Mouse (Mus musculus): Measurements from ENCODE around the gene Aoc3. TPM values are rescaled to one million over a fixed set of nuclear protein-coding genes. Genes with fewer than 3 reads are reported as not detected.
"Not testable (repeated sequence)": the region's sequence is repeated elsewhere in the genome, so short reads cannot be mapped to it uniquely, and the experiment has no call there.

Aoc3 gene
- total RNA-seq (2022): 10 to 100 TPM in 1 of 4 experiments, 1 to 10 TPM in 3; 2.0 to 11.5 (median 5.1) TPM

- peak in 1 of 2 experiments; percentile 21 for DNase-seq (ENCODE audit: low spot score in 2 of 2)
Measured at GRCm38 (mm10) chr11:101330371-101330924, at the start of gene Aoc3. Gene Aoc3 (plus strand): TSS chr11:101330605.

GRCm38 (mm10) chr11:101280837-101281236, 49.6 kb upstream of the Aoc3 start:
- DNase-seq (ENCODE audit: low spot score in 2 of 2): no peak

DNA sequence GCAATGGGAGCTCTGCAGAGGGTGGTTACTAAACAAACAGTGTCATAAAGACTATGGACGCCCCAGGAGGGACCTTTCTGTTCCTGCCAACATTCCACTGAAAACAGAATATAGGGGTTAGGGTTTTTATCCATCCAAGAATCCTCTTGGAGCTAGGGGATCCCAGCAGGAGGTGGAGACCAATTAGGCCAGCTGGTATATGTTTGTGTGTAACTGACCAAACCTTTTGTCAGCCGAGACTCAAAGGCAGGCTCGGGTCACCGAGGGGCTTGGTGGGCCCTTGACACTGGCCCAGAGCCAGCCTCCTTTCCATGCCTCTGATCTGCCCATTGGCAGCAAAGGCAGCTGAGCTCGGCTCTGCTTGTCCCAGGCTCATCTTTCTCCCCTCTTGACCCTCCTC, 47.5 kb upstream of the Aoc3 start:
- DNase-seq (ENCODE audit: low spot score in 2 of 2): no peak

GRCm38 (mm10) chr11:101283805-101284204, 46.6 kb upstream of the Aoc3 start:
- DNase-seq (ENCODE audit: low spot score in 2 of 2): no peak

GRCm38 (mm10) chr11:101287306-101287705, 43.1 kb upstream of the Aoc3 start:
- no peak for DNase-seq (ENCODE audit: low spot score in 2 of 2)

- no peak for DNase-seq (ENCODE audit: low spot score in 2 of 2)
Measured at GRCm38 (mm10) chr11:101291231-101291630, 39.2 kb upstream of the Aoc3 start.

- DNase-seq (ENCODE audit: low spot score in 2 of 2): no peak
Measured at GRCm38 (mm10) chr11:101295191-101295590, 35.2 kb upstream of the Aoc3 start.

DNA sequence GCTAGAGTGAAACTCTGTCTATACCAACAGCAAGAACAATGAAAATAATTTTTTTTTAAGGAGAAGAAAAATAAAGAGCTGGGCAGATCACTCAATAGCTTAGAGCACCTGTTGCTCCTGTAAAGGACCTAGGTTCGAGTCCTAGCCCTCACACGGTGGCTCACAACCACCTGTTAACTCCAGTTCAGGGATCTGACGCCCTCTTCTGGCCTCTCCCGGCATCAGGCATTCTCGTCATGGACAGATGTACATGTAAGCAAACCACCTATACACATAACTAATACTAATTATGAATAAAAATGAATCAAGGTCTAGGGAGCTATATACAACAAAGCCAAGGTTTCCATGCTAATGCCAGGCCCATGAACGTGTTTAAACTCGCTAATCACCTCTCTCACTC, 29.5 kb upstream of the Aoc3 start:
- no peak for DNase-seq (ENCODE audit: low spot score in 2 of 2)

GRCm38 (mm10) chr11:101301299-101302003, 29.0 kb upstream of the Aoc3 start:
- no peak for DNase-seq (ENCODE audit: low spot score in 2 of 2)

DNA sequence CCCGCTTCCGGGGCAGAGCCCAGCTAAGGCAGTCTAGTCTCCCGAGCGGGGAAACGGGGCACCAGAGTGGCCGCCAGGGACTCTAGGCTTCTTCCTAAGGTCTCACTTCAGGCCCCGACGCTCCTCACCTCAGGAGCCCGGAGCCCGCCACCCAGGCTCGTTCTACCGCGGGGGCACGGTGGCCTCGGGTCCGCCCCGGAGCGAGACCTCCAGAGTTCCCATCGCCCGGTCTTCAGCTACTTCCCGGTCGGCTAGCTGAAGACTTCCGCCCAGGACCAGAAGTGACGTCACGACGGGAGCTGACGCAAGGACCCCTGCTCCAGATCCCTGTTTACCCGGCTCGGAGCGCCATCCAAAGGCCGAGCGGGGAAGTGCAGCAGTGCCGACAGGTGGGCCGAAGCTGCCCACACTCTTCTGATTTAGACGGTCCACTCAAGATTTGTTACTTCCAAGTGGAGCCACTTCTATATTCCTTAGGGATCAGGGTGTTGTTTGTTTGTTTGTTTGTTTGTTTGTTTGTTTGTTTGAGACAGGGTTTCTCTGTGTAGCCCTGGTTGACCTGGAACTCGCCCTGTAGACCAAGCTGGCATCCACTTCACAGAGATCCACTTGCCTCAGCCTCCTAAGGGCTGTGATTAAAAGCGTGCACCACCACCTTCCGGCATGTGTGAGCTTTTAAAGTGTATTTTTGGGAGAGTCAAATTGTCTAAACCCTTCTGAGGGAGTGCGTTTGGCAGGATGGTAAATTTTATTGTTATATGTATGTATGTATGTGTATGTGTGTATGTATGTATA, 28.2 kb upstream of the Aoc3 start, which contains the start of gene Becn1:
Gene Becn1 (minus strand): TSS at position 283 of the 795 bp plus-strand sequence.
- peak; percentile 92 for DNase-seq (ENCODE audit: low spot score in 2 of 2)

GRCm38 (mm10) chr11:101307744-101308143, 22.7 kb upstream of the Aoc3 start:
- DNase-seq (ENCODE audit: low spot score in 2 of 2): no peak

- no peak for DNase-seq (ENCODE audit: low spot score in 2 of 2)
Measured at GRCm38 (mm10) chr11:101311083-101311482, 19.3 kb upstream of the Aoc3 start.

- DNase-seq (ENCODE audit: low spot score in 2 of 2): no peak
Measured at GRCm38 (mm10) chr11:101312150-101312549, 18.3 kb upstream of the Aoc3 start.

DNA sequence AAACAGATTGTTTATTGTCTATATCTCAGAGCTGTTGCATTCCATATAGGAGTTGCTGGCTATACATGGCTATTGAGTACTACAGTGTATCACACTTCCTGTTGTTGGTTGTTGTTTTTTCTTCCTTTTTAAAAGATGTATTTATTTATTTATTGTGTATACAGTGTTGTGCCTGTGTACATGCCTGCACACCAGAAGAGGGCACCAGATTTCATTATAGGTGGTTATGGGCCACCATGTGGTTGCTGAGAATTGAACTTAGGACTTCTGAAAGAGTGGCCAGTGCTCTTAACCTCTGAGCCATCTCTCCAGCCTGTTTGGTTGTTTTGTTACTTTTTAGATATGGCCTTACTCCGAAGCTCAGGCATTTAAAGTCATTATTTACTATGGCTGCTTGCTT, 15.8 kb upstream of the Aoc3 start:
- DNase-seq (ENCODE audit: low spot score in 2 of 2): no peak

GRCm38 (mm10) chr11:101315082-101315650, 15.2 kb upstream of the Aoc3 start:
- no peak for DNase-seq (ENCODE audit: low spot score in 2 of 2)

- peak; percentile 82 to 83 for DNase-seq (ENCODE audit: low spot score in 2 of 2)
Measured at GRCm38 (mm10) chr11:101315665-101316500, 14.5 kb upstream of the Aoc3 start, which contains the start of gene Psme3. Gene Psme3 (plus strand): TSS chr11:101316213.

DNA sequence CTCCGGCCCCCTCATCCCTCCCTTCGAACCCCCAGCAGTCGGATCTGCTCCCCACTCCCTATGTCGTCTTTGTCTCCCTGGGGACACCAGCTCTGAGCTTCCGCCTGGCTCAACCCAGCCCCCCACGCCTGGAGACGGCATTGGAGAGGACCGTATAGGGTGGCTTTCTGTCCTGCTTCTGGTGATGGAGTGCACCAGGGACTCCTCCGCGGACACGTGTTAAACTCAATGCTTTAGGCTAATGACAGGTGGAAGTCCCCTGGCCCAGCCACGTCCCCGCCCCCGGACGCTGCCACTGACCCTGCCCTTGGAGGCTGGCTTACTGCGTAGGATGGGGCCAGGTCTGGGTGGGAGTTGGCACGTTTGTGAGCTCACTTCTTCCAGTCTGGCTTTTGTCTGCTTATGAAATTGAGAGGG, 13.9 kb upstream of the Aoc3 start:
- no peak for DNase-seq (ENCODE audit: low spot score in 2 of 2)

GRCm38 (mm10) chr11:101323609-101324008, 6.8 kb upstream of the Aoc3 start:
- DNase-seq (ENCODE audit: low spot score in 2 of 2): peak; percentile 30 to 36

DNA sequence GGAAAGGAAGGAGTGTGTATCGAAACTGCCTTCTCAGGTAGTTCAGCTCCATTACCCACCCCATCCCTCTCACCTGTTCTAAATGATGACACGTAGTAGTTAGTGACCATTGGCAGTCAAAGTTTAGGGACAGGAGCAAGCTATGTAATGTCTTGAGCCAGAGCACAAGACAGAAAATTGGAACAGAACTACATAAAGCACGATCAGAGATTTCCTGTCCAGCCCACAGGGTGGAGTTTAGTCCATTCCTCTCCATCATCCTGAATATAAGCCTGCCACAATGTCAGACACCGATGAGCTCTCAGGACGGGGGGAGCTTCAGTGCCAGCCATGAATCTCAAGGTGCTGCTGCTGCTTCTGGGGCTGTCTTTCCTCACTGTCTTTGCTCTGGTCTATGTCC, 5.6 kb upstream of the Aoc3 start, which contains the start of gene Aoc2:
Gene Aoc2 (plus strand): TSS at position 301 of the 400 bp plus-strand sequence.
- no peak for DNase-seq (ENCODE audit: low spot score in 2 of 2)

- not testable (repeated sequence) for DNase-seq (ENCODE audit: low spot score in 2 of 2)
Measured at GRCm38 (mm10) chr11:101325201-101325600, 5.2 kb upstream of the Aoc3 start.

DNA sequence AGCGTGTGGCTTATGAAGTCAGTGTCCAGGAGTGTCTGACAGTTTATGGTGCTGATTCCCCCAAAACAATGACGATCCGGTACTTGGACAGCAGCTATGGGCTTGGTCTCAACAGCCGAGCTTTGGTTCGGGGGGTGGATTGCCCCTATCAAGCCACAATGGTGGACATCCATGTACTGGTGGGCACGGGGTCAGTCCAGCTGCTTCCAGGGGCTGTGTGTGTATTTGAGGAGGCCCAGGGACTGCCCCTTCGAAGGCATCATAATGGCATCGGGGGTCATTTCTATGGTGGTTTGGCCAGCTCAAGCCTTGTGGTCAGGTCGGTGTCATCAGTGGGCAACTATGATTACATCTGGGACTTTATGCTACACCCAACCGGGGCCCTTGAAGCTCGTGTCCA, 4.3 kb upstream of the Aoc3 start:
- no peak for DNase-seq (ENCODE audit: low spot score in 2 of 2)
